Mouse (Mus musculus): ENCODE measurements around the gene Nvl.
A peak's percentile ranks its signal among the peaks of the same experiment; 100 is the strongest.

Gene Nvl

DNA sequence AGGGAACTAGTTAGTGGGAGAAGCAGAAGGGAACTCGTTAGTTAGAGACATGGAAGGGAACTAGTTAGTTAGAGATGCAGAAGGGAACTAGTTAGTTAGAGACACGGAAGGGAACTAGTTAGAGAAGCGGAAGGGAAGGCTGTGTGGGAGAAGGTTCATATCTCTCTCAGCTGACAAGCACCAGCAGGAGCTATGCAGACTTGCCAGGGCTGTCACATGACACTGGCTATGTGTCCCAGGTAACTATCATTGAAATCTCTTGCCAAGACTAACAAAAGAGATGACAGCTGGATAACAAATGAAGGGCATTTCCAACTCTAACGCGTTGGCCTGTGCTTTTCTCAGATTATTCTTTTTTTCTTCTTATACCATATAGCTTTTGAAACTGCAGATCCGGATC, 79.4 kb downstream of the Nvl start:
- DNase-seq = no peak

DNA sequence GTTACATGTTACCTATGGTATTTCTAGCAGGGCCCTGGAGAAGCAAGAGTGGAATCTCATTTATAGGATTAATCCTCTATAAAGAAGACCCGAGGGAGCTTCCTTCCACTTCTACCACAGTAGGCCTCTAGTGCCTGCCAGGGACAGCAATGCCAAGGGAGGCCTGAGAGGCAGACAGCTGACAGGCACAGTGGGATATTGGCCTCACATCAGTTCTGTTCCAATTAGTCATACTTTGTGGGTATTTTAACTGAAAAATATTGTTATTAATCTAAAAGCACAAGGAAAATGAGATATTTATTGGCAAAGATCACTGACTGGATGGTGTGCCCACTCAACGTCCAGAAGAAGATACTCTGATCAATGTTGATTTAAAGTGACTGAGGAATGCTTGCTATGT, 80.0 kb downstream of the Nvl start:
- DNase-seq = no peak

DNA sequence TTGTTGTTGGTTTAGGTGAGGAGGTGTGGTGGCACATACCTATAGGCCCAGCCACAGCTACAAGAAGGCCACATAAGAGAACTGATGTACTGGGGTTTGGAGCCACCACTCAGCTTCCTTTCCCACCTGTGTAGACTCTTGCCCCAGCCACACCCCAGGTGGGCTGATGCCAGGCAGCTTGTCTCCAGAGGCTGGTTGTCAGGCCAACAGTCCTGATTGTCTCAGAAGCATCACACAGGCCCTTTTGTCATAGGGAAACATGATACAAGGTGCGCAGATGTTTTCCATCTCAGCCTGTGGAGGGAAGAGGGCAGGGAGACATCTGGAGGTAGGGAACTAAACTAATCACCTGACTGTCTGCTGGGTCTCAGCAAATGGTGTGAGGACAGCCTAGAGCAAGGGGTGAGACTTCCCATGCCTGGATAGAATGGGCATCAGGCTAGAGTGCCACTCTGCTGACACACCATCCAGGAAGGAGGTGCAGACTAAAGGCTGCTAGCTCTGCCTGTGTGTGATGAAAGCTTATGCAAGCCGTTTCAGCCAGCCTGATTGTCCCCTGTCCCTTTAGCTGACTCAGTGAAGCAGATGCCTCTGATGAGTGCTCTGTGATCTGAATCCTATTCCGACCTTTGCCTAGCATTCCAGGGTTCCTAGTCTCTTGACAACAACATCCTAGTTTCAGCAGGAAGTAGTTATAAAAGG, 82.1 kb downstream of the Nvl start:
- no peak for DNase-seq

DNA sequence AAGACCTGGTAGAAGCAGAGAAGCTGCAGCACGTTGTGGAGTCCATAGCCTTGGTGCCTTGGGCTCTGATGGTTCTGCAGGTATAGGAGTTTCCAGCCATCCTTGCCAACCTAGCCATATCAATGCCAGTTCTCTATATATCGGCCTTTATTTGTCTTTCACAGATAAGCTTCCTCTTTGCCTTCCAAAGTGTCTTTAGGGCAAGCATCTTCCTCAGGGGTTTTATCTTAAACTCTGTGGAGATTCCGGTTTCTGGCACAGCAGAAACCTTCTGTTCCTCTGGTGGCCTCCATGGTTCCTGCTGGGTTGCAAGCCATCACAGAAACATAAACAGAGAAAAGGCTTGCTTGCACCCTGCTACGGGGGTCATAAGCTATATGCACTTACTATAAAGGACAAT, 91.1 kb downstream of the Nvl start:
- no peak for DNase-seq

DNA sequence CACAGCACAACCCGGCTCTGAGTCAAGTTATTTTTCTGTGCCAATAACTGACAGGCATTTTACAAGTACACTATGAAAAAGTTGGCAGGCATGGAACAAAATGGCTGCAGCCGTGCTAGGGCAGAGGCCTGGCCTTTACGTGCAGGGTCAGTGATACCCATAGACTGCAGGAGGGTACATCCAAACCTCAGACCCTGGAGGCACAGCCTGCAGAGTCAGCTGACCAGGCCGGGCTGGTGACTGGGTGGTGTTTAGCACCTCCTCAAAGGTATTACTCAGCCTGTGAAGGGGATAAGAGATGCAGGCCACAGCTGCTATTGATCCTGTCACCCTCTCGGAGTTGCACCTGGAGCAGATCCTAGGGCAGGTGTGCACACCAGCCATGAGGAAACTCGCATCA, 93.1 kb downstream of the Nvl start, which contains the start of gene 9130409I23Rik:
TSS of gene 9130409I23Rik (plus strand) at position 301 of the 400 bp plus-strand sequence.
- DNase-seq = no peak

DNA sequence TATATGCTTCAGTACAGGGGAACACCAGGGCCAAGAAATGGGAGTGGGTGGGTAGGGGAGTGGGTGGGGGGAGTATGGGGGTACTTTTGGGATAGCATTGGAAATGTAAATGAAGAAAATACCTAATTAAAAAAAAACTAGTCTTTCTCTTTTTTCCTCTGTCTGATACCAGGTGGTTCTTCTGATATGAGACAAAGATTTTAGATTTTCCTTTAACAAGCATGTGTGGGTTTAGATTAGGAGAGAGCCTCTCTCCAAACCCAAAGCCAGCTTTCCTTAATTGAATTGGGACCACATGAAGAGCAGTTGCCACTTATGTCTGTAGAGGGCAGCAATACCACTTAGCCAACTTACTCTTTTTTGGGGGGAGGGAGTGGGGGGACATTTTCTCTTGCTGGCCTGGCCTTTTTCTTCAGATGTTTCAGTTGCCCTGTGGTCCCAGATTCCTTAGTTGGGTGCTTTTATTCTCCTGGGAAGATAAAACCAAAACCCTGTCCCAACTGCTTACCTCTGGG, 94.6 kb downstream of the Nvl start:
- no peak for DNase-seq

DNA sequence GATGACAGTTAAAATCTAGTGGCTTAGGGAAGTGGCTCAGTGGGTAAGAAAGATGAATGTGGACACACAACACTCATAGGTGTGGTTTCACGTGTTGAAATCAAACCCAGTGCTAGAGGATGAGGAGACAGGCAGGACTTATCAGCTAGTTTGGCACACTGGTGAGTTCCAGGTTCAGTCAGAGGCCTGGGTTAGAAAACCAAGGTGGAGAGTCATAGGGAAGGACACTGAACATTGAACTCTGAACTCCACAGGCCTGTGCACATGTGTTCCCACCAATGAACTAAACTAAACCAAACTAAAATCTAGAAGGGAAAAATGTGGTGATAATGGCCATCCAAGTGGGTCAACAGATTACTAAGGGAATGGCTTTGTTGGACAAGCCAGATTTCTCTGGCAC, 96.5 kb downstream of the Nvl start:
- DNase-seq = no peak

DNA sequence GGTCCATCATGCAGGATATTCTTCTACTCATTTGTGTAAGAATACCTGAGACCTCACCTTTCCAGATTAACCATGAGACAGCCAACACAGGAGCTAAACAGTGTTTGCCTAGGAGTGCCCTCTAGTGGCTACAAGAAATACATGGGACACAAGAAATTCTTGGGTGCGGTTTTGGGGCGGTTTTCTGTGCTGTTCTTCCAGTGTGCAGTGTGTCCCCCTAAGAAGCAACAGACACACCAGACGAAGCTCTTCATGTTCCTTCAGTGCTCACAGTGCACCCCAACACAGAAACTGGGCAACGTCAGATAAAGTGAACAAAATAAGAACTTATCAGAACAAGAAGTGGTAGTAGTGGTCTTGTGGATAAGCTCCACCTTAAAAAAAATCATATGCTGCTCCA, 104.4 kb downstream of the Nvl start:
- peak; percentile 69 for DNase-seq

DNA sequence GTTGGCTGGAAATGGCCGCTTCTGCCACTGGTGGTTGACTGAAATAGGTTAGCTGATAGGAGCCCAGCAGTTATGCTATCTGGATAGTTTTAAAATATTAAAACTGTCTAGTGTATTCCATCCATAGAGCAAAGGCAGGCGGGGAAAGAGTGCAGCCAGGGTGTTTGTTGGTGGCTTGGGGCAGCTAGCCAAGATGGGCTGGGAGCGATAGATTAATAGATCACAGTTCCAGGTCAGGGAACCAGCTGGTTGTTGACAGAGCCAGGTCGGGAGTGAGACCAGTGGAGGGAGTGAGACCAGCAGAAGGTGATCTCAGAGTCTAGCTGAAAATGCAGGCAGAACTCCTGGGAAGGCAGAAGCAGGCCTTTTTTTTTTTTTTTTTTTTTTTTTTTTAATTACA, 106.4 kb downstream of the Nvl start:
- DNase-seq = no peak

All from lung, postnatal 36 days (tissue).